Mouse (Mus musculus) layer of hippocampus, adult 2 months (tissue): ENCODE measurements around the gene Psmb6. TPM values are rescaled to one million over a fixed set of nuclear protein-coding genes. Genes with fewer than 3 reads are reported as not detected.

Experiments
- DNase-seq, 2 experiments: peaks; one replicate each; pipeline ENCODE4 v3.0.0; 2022; ENCODE audit warnings: low spot score in 2 of 2
- H3K27ac ChIP-seq: fragments of 200-600 bp; 2 replicates; pipeline ENCODE4 v1.8.1; 2022
- H3K4me3 ChIP-seq: fragments of 200-600 bp; 2 replicates; pipeline ENCODE4 v1.8.1; 2022; ENCODE audit warnings: mild to moderate bottlenecking
- CTCF ChIP-seq: fragments of 200-600 bp; conservative IDR thresholded peaks from 2 replicates; pipeline ENCODE4 v1.8.1; 2022; ENCODE audit warnings: antibody characterized with exemption, mild to moderate bottlenecking, moderate library complexity
- long read RNA-seq, 2 experiments: library from polyadenylated mRNA; stranded (forward); transcript quantifications; one replicate each; pipeline ENCODE4 v2.0.0; 2021; ENCODE audit warnings: borderline mapping rate in 2 of 2
- total RNA-seq, 2 experiments: library from RNA; stranded (reverse); gene quantifications; 2 replicates each; pipeline ENCODE4 v1.2.3; 2021

The Psmb6 gene
- 100 to 1,000 TPM; 178 to 188 TPM for total RNA-seq
- long read RNA-seq, experiment 1, transcript Psmb6-201 (6 exons, 798 nt) = major isoform, 128 of 168 reads
- long read RNA-seq, experiment 1, transcript Psmb6-202 (2 exons, 674 nt) = minor isoform, 35 of 168 reads
- long read RNA-seq, experiment 1, partial matches to known transcripts = 4 of 168 reads
- long read RNA-seq, experiment 1, other reads (novel, unspliced or antisense) = 1 of 168 reads
- long read RNA-seq, experiment 2, transcript Psmb6-201 (6 exons, 798 nt) = major isoform, 187 of 236 reads
- long read RNA-seq, experiment 2, transcript Psmb6-202 (2 exons, 674 nt) = minor isoform, 34 of 236 reads
- long read RNA-seq, experiment 2, partial matches to known transcripts = 9 of 236 reads
- long read RNA-seq, experiment 2, other reads (novel, unspliced or antisense) = 6 of 236 reads

GRCm38 (mm10) chr11:70525184-70525678 lies at the start of gene Psmb6:
TSS of gene Psmb6 (plus strand) at chr11:70525367.
- Histone ChIP-seq H3K4me3 (peak within 1 kb of the TSS; percentile 75), H3K27ac (peak within 1 kb of the TSS; percentile 84)
- peak; percentile 88 to 96 for DNase-seq
- no peak for TF ChIP-seq CTCF

DNA sequence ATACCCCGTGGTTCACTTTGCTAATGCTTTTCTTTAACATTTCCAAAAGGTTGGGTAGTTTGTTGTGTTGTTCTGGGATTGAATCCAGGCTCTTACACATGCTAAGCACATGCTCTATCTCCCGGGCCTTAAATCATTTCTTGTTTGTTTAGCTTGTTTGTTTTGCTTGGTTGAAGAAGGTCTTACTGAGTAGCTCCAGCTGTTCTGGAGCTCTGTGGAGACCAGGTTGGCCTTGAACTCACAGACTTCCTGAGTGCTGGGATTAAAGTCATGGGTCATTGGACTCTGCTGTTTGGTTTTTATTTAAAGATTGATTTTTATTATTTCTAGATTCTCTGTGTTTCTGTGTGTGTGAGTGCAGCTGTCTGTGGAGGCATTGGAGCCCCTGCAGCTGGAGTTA lies 39.7 kb upstream of the Psmb6 start:
- H3K4me3 ChIP-seq = no peak overlapping the region
- no peak for TF ChIP-seq CTCF
- H3K27ac ChIP-seq = no peak overlapping the region
- no peak for DNase-seq

GRCm38 (mm10) chr11:70487816-70488215 lies 37.4 kb upstream of the Psmb6 start:
- no peak overlapping the region for H3K4me3 ChIP-seq
- no peak overlapping the region for H3K27ac ChIP-seq
- TF ChIP-seq CTCF = no peak
- DNase-seq = no peak

DNA sequence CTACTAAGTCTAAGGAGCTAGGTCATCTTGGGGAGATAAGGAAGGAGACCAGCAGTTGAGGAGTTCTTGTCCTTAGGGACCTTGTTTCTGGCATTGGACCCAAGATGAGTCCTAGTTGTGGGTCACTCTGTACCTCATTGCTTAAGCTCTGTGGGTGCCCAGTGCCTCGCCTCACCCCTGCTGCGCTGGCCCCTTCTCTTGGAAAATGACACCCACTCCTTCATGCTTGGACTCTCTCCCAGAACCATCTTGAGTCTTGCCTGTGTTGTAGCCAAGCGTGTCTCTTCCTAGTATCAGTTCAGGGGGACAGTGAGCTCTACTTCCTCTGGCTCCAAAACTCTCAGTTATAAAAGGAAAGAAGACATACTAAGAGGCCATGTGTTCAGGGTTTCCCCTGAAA lies 36.0 kb upstream of the Psmb6 start:
- no peak for TF ChIP-seq CTCF
- DNase-seq = no peak
- Histone ChIP-seq H3K27ac (peak overlapping the region; percentile 32; the same call in 1 of the 2 replicates), H3K4me3 (no peak overlapping the region)

- Histone ChIP-seq H3K4me3 (no peak overlapping the region), H3K27ac (peak overlapping the region; percentile 32; the same call in 1 of the 2 replicates)
- no peak for DNase-seq
- no peak for TF ChIP-seq CTCF
Observed at GRCm38 (mm10) chr11:70489684-70490083, 35.5 kb upstream of the Psmb6 start.

DNA sequence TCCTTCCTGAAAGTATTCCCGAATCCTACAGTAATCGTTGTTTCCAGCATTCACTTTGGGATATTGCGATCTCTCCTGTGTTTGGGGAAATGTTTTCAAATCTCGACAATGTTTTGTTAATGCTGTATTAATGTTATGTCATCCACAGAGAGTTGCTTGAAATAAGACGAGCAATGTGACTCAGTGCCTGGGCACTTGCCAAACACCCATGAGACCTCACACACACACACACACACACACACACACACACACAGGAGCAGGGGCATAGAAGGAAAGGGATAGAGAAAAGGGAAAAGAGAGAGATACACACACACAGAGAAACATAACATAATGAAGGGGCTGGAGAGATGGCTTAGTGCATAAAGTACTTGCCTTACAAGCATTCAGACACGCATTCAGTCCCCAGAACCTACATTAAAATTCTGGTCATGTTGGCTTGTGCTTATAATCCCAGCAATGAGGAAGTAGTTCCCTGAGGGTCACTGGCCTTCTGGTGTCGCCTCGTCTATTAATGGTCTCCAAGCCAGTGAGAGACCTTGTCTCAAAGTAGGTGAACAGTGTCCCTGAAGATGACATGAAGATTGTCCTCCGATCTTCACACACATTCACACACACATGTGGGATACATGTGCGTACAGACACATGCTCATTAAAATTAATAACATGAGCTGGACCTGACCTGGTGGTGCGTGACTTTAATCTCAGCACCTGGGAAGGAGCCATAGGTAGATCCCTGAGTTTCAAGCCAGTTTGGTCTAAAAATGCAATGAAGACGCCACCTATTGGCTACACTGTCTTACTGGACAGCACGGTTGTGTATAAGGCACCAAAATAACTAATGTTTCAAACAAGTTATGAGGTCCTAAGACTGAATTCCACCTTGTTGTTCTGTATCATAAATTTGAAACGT lies 25.3 kb upstream of the Psmb6 start:
- H3K4me3 ChIP-seq = no peak overlapping the region
- peak; percentile 73 for TF ChIP-seq CTCF
- DNase-seq = no peak
- H3K27ac ChIP-seq = no peak overlapping the region

GRCm38 (mm10) chr11:70500476-70500812 lies 24.7 kb upstream of the Psmb6 start:
- H3K27ac ChIP-seq = no peak overlapping the region
- no peak for DNase-seq
- no peak for TF ChIP-seq CTCF
- H3K4me3 ChIP-seq = no peak overlapping the region

GRCm38 (mm10) chr11:70502018-70502417 lies 23.1 kb upstream of the Psmb6 start:
- TF ChIP-seq CTCF = no peak
- Histone ChIP-seq H3K27ac (no peak overlapping the region), H3K4me3 (no peak overlapping the region)
- DNase-seq = no peak

- no peak for TF ChIP-seq CTCF
- DNase-seq = no peak
- no peak within 1 kb of the TSS for H3K27ac ChIP-seq
Observed at GRCm38 (mm10) chr11:70504970-70505369, 20.2 kb upstream of the Psmb6 start, which contains the start of gene Tm4sf5. TSS of gene Tm4sf5 (plus strand) at chr11:70505244.

GRCm38 (mm10) chr11:70506385-70506784 lies 18.8 kb upstream of the Psmb6 start:
- DNase-seq = peak in 1 of 2 experiments; percentile 66
- peak; percentile 80 for TF ChIP-seq CTCF

More at GRCm38 (mm10) chr11:70504970-70505369, 20.2 kb upstream of the Psmb6 start, which contains the start of gene Tm4sf5:
- no peak within 1 kb of the TSS for H3K4me3 ChIP-seq

GRCm38 (mm10) chr11:70506962-70507515 lies 18.1 kb upstream of the Psmb6 start:
- no peak for TF ChIP-seq CTCF
- H3K27ac ChIP-seq = no peak overlapping the region
- no peak for DNase-seq
- no peak overlapping the region for H3K4me3 ChIP-seq

More at GRCm38 (mm10) chr11:70506385-70506784, 18.8 kb upstream of the Psmb6 start:
- Histone ChIP-seq H3K4me3 (no peak overlapping the region), H3K27ac (no peak overlapping the region)

DNA sequence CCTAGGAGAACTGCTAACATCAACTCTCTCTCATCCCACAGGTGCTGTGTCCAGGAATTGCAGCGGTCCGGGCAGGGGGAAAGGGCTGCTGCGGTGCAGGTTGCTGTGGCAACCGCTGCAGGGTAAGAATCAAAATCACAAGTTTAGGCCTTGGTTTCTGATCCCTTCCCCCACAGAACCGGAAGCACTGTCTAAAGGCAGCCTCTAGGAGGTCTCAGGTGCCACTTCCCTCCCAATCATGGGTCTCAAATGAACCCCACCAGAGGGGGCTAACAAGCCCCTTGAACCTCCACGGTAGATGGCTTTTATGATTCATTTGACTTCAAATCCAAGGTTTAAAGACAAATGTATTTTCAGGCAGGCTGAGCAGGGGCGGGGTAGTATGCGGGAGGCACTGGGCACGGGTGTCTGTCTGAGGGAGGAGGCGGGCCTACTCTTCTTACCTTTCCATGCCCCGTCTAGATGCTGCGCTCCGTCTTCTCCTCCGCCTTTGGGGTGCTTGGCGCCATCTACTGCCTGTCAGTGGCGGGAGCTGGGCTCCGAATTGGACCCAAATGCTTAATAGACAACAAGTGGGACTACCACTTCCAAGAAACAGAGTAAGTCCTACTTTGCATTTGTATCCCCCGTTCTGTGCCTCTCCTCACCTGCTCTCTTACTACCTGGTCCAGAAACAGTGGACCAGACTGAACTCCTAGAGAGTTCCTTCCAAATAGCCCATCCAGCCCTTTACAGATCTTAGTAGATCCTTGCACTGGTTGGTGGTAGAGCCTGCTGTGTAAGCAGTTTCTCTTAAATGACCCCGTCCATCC lies 15.2 kb upstream of the Psmb6 start:
- Histone ChIP-seq H3K27ac (no peak overlapping the region), H3K4me3 (no peak overlapping the region; the same call in 1 of the 2 replicates)
- peak; percentile 45 to 46 for DNase-seq
- TF ChIP-seq CTCF = peak; percentile 77
